Mouse (Mus musculus) induced T-regulatory cell, adult 2 months (primary cell): ENCODE data around the gene Birc5.

Experiments
- DNase-seq: peaks from one replicate; pipeline ENCODE4 v3.0.0-alpha.2; 2012; ENCODE audit warnings: low read depth

Birc5 gene

DNA sequence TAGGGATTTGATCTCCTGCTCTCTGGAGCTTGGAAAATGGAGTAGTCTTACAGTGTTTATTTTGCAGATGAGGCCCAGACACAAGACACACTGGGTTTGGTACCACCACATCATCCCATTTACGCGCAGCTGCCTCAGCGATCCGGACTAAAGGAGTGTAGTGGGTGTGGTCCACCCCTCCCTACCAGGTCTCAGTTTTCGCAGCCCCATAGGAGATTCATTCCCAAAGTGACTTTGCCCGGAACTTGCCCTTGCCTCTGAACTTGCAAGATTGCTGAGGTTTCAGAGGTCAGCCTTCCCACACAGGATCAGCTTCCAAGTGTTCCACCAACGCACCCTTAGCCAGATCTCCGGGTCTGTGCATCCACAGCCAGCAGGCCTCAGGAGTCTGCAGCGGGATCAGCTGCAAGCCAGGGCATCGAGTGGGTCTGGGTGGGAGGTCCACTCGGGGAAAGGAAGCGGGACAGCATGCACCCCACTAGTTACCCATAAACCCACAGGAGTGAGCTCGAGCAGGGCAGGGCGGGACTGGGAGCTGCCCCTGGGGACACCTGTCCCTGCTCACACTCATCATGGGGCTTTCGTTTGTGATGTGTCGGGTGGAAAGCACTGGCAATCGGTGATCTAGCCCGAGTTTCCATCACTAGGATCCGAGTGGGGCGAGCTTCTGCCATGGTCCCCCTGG is 39.3 kb downstream of the Birc5 start:
- no peak for DNase-seq

DNA sequence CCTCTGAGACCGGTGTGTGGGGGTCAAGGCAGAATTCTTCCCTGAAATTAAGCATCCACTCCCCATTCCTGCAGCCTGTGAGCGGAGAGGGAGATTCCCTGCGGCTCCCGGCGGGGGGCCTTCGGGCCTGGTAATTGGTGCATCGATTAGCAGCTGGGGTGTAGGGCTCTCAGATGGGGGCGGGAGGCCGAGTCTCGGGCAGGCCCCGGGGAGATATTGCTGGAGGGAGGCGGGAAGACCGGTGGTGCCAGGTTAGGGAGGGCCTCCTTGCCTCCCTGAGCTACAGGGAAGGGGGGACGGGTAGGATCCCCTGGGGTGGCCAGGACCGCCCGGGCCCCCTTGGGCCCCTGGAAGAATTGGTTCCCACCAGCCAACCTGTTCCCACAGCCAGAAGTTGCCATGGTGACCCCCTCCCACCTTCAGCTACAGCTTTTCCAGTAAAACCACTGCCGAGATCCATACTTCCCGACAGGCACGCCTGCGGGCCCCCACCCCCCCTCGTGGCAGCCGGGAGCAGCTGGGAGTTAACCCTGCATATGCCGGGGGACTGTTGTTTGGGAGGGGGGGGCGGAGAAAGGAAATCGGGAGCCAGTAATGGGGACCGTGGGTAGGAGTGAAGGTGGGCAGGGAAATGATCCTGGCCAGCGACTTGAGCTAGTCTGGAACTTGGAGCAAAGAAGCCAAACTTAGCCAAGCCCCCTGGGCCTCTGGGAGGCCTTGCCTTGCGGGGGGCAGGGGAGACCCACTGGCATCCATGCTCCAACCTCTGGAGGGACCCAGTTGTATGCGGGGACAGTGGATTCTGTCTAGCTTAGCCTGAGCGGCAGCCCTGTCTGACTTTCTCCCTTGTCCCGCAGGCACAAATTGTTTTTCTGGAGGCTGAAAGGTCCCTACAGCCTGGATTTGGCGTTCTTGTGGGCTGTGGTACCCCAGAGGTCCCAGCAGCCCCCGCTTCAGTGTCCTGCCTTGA is 40.1 kb downstream of the Birc5 start:
- DNase-seq = no peak

DNA sequence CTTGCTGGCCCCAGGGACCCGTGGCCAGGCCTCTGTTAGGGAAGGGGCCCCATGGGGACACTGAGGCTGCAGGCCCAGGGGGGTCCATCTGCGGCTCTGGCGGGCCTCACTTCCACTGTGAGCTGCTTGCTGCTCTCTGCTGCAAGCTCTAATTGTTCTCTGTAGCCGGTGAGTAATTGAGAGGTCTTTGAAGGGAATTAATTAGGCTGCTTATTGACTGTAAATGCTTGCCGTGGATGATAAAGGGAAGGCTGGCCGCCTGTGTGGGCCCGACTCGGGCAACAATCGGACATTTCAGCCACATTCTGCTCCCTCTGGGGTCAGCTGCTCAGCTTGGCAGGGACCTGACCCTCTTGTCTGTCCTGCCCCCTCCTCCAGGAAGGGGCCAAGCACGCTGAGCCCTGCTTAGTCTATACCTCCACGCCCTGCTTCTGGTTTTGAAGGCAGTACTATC is 40.9 kb downstream of the Birc5 start:
- no peak for DNase-seq

DNA sequence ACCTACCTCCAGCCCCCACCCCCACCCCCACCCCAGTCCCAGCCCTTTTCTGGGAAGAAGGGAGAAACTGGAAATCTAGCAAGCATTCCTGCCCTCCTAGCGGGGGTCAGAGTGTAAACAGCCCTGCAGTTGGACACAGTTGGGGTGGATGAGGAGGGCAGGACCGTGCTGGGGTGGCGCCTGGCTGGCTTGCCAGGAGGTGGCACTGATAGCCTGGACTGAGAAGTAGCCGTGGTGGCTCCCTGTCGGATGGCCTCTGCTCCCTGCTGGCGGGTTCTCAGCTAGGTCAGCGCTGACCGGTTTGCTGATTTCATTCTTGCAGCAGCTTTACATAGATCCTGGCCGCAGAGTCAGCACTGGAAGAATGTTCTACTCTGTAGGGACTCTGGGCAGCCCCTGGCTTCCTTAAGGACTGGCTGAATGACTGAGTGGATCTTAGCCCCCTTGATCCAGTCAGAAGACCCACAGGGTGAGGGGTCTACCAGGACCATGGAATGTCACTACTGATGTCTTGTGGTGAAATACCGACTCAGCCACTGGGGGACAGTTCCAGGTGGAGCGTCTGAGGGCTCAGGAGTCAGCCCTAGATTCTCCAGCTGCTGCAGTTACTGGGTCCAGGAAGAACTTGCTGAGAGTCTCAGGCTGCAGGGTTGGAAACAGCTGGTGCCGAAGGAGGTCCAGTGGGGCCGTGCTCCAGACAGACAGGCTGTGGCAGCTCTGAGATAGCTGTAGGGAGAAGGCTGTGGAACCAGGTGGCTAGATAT is 41.6 kb downstream of the Birc5 start:
- DNase-seq = no peak

DNA sequence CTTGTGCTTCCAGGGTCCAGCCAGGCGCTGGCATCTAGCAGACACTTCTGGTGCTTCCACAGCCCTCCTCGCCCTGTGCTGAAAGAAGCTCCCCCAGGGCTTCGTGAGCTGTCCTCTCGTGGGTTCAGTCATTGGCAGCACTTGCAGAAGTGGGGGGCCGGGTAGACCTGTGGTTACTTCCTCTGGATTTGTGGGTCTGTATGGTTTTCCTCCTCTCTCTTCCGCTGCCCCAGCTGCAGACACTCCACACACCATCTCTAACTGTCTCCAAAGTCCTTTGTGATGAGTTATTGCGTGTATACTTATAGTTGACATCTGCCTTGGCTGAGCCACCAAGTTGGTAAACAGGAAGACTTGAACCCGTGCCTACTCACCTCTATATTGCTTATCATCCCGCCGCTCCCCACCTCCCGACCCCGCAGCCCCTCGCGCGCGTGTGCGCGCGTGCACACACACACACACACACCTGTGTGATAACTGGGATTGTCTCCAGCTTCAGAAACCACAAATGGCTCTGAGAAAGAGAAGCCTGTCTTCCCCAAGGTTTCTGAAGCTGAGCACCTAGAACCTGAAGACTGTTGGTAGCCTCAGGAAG is 42.6 kb downstream of the Birc5 start:
- peak; percentile 34 for DNase-seq

DNA sequence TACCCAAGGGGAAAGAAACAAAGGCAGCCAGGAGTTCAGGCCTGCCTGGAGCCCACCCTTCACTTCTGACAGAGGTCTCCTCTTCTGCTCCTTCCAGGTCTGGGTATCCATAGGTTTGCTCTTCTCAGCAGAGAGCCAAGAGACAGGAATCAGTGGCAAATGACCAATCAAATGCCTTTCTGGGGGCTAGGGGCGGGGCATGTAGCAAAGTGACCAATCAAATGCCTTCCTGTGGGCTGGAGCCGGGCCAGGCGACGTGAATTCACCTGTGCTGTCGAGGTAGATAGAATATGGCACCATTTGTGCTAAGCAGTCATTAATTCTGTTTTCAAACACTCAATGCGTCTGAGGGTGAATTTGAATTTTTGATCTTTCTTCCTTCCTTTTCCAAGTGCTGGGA is 43.1 kb downstream of the Birc5 start:
- peak; percentile 85 for DNase-seq

DNA sequence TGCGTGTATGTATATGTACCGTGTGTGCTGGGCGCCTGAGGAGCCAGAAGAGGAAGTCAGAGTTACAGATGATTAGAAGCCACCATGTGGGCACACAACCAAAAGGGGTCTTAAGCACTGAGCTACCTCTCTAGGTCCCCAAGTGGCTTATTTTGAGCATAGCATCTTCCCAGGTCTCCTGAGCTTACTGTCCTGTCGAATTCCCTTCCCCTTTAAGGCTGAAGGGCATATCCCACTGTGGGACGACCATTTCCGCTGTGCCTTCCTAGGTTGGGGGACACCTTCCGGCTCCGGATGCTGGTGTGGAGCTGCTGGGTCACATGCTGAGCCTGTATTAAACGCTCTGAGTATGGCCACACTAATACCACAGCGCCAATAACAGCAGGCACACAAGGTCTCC is 45.6 kb downstream of the Birc5 start:
- DNase-seq = no peak

DNA sequence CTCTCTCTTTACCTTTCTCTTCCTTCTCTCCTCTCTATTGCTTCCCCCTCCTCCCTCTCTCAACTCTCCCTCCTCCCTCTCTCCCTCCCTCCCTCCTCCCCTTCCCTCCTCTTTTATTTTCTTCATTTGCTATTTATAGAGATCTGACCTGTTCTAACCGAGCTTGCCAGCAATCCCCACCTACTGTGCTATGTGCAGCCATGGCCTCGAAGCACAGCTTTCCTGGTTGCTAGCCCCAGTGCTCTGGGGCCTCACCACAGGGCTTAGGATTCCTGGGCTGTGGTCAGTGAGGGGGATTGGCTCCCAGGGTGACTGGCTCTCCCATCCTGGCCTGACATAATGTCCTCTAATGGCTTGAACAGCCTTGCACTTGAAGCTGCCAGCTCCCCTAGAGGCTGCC is 47.5 kb downstream of the Birc5 start:
- no peak for DNase-seq

DNA sequence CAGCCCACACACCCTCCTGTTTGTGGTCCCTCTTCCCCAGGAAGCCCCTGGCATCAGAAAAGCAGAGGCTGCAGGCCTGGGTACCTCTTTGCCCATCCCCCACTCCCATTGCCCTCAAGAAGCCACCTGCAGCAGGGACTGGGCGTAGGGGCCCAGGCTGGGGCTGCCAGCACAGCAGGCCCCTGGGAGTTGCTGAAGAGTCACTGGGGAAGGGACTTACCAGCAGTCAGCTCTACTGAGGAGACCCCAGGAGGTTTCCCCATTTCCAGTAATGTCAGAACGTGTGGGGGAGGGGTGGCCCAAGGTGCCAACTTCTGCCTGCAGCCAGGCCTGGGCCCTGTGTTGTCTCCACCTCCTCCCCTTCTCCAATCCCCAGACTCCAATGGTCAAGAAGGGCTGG is 53.2 kb downstream of the Birc5 start:
- no peak for DNase-seq

DNA sequence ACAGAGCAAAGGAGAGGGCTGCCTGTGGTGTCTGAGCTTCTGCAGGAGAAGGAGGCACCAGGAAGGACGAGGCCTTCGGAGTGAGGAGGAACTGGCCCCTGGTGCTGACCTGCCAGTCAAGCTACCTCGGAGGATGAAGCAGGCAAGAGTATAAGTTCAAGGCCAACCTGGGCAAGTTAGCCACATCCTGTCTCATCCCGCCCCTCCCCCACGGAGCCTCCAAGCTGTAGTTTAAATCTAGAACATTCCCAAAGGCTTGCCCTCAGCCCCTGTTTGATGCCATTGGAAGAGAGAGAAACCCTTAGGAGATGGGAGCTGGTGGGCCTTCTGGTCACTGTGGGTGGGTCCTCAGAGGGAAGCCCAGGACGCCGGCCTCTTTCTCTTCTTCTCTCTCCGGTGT is 55.4 kb downstream of the Birc5 start:
- no peak for DNase-seq
